Mouse (Mus musculus): ENCODE data around the gene Pkd1. TPM values are rescaled to one million over a fixed set of nuclear protein-coding genes. Genes with fewer than 3 reads are reported as not detected.

The Pkd1 gene
- 70.0 and 75.7 TPM in 2 replicates for polyA plus RNA-seq (2012; rRNA removed)

GRCm38 (mm10) chr17:24549618-24550415, at the start of gene Pkd1:
Pkd1 (plus strand) TSS chr17:24549834.
- DNase-seq (ENCODE audit: low read depth) = peak; percentile 93

- DNase-seq (ENCODE audit: low read depth) = no peak
Observed at GRCm38 (mm10) chr17:24502208-24502607, 47.4 kb upstream of the Pkd1 start.

- DNase-seq (ENCODE audit: low read depth) = no peak
Observed at GRCm38 (mm10) chr17:24504085-24504484, 45.5 kb upstream of the Pkd1 start.

- DNase-seq (ENCODE audit: low read depth) = no peak
Observed at GRCm38 (mm10) chr17:24505286-24505955, 44.2 kb upstream of the Pkd1 start.

DNA sequence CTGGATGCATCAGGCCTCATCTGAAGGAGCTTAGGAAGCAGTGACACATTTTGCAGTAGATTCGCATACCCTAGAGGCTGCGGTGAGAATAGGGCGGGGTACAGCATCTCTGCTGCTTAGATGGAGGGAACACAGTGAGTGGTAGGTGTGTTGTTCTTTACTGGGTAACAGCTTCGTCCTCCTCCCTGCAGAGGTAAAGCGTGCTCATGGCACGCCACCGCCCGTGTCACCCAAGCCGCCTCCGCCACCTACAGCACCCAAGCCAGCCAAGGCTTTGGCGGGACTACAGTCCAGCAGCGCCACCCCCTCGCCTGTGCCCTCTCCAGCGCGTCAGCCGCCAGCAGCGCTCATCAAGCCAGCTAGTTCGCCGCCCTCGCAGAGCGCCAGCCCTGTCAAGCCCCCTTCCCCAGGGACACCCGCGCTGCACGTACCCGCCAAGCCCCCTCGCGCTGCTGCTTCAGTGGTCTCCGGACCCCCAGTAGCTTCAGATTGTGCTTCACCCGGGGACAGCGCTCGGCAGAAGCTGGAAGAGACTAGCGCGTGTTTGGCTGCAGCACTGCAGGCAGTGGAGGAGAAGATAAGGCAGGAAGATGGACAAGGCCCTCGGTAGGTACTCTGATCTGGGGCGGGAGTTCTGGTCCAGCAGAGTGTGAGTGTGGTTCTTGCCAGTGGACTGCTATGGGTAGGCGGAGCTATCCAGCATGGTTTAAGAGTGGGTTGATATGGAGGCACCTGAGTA, 43.1 kb upstream of the Pkd1 start:
- no peak for DNase-seq (ENCODE audit: low read depth)

DNA sequence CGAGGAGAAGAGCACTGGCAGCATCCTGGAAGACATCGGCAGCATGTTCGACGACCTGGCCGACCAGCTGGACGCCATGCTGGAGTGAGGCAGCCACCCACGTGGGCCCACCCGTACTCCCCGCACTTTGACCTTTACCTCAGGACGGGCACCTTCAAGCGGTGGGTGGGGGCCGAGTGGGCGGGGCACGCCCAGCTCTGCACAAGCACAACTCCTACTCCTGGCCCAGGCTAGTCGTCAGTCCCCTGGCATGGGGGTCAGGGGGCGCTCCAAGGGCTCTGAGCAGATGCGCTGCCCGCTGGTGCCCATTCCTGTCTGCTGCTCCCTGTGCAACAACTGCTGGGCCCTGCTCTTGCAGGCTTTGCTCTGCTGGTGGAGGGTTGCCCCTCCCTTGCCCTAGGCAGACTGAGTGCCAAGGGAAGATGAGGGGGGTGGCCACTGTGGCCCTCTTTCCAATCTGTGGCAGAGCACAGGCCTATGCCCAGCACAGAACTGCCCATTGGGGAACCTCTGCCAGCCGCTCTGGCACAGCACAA, 42.4 kb upstream of the Pkd1 start:
- no peak for DNase-seq (ENCODE audit: low read depth)

DNA sequence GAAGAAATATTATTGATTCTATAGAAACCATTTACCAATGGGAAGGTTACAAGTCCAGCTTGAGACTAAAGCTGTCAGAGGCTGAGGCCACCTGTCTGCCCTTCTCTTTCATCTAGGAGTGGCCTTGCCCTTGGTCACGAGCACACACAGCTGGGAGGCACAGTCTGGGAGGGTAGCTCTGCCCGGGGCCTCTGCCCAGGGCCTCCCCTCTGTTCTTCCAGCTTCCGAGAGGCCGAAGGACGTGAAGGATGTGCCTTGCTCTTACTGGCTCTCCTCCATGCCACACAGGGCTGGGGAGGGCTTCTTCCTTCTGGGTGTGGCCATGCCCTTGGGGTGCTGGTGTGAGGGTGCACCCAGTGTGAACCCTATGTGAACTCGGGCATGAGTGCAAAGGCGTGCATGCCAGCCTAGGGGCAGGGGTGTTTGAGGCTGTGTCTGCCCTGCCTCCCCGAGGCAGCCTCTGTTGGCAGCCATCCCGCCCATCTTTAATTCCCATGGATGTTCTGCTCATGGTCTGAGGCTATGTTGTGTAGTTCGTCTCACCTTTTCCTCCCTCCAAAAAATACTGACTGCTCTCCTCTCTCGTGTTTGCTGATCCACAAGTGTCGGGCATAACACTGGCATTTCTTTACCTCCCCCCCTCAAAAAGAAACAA, 41.7 kb upstream of the Pkd1 start:
- DNase-seq (ENCODE audit: low read depth) = no peak

DNA sequence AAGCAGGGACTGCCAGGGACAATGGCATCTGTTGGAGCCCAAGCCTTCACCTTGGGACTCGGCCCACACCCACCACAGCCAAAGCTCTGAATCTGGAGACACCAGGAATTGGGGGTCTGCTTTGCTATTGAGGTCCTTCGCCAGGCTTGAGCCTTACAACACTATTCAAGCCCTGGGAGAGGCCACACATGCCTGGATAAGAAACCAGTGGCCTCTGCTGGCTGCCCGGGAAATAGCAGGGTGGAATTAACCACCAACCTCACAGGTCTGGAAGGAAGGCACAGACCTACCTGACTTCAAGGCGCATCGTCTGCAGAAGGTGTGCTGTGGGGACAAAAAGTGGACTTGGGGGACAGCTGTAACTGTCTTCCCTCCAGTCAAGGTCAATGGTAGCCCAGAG, 36.0 kb upstream of the Pkd1 start:
- no peak for DNase-seq (ENCODE audit: low read depth)

DNA sequence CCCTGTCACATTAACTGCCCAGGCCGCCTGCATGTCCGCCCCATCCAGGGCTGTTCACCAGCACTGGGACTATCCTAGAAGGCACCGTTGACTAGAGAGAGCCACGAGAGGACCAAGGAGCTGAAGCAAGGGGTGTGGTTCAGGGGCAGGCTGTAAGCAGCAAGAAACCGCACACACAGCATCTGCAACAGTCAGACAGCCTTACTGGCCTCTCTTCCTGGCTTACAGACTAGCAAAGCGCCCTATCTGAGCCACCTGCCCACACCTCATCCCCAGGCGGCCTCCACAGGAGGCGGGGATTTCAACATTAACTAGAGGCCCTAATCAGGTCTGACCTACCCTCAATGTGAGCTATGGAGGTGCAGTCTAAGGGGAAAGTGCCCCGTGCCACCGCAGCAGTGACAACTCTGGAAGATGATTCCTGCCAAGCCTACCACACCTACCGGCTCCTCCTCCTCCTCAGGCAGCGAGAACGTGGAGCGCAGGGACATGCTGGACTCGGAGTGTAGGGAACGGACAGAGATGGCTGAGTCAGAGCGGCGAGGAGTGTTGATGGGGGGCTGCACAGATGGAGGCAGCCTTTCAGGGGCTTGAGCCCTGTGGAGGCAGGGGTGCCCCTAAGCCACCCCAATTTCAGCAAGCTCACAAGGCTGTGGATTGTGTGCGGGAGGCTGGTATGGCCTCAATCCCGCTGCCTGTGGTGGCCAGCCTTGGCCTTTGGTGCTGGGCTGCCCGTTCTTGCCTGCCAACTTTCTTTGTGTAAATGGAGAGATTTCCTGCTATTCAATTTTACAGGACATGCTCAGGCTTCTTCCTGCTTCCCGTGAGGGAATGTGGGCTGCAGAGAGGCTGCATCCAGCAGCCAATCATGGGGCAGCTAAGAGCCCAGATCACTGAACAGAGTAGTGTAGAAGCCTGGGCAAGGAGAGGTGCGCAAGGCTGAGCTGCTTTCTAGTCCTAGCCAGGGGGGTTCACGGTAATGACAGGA, 35.1 kb upstream of the Pkd1 start:
- no peak for DNase-seq (ENCODE audit: low read depth)

- no peak for DNase-seq (ENCODE audit: low read depth)
Observed at GRCm38 (mm10) chr17:24520450-24520849, 29.2 kb upstream of the Pkd1 start.

DNA sequence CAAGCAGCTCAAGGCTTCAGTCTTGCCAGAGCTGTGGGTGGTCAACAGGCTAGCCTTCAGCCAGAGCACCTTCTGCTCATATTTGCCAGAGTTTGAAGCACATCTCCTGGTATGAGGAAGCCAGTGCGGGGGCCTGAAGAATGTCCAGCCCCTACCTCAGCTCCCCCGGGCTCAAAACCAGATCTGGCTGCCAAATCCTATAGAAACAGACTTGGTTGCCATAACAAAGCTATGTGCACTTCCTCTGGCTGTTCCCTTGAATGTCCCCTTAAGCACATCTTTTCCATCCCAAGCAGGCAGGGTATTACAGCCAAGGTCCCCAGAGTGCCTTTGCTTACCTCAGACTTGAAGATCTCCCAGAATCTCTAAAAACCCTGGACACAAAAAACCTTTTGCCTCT, 24.9 kb upstream of the Pkd1 start:
- no peak for DNase-seq (ENCODE audit: low read depth)

DNA sequence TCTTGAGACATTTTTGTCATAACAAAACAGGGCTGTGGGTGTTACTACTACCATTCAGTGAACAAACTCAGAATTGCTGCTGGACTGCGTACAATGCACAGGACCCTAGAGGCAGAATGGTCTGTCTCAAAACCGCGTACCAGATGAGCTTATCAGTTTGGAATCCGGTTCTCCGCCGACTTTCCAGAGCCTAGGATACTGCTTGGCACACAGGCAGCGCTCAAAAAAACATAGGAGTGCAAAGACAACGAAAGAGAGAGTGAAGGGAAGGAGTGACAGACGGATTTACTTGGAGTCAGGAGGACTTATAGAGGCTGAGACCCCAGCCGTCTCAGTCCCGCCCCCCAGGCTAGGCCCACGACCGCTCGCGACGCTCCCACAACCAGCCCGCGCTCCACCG, 22.3 kb upstream of the Pkd1 start:
- no peak for DNase-seq (ENCODE audit: low read depth)

DNA sequence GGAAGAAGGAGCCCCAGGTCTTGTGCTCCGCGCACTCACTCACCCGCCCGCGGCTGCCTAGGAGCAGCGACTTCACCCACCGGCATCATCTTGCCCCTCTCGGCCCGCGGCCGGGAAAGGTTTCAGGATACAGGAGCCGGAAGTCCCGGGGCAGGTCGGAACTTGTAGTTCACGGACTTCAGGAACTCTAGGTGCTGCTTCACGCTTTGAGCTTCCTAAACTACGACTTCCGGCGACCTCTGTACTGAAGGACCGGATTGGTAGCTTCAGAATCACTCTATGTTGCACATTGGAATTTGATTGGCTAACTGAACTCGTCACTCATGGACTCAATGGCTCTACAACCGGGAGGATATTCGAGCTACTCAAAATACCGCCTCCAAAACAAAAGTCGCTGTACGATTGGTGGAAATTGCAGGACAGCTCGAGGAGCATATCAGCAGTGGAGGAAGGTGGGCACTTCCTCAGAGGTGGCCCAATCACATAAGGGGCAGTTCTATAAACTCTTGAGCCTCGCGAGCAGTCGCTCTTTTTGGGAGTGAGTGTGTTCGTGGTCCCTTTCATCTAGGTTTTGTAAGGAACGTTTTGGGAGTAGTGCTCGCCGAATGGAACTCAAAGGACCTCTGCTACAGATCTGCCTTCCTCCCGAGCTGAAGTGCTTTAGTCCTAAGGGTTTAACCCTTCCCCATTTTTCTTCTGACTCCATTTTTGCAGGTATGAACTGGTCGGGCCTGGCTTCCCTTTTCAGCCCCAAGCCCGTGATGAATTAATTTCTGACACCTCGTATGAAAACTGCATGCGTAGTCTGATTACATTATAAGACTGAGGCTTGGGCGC, 21.7 kb upstream of the Pkd1 start, which contains the start of gene Traf7:
Gene Traf7 (minus strand): TSS at position 216 of the 837 bp plus-strand sequence.
- DNase-seq (ENCODE audit: low read depth) = peak; percentile 100

- DNase-seq (ENCODE audit: low read depth) = no peak
Observed at GRCm38 (mm10) chr17:24528560-24528918, 21.1 kb upstream of the Pkd1 start.

- DNase-seq (ENCODE audit: low read depth) = no peak
Observed at GRCm38 (mm10) chr17:24529007-24529451, 20.6 kb upstream of the Pkd1 start.

DNA sequence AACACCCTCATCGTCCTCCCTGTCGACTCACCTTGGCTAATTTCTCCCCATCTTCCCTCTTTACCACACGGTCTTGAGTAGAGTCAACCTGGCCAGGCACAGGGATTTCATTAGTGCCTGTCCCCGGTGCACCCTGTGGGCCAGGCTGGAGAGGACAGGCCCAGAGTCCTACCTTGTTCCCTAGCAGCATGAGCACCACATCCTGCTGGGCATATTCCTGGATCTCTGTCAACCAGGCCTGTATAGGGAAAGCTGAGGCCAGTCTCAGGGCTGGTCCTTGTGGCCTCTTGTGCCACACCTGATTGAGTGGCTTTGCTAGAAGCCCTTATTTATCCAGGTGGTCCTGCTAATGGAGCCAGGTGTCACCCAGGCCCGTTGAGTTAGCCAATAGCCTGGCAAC, 19.8 kb upstream of the Pkd1 start:
- no peak for DNase-seq (ENCODE audit: low read depth)

- no peak for DNase-seq (ENCODE audit: low read depth)
Observed at GRCm38 (mm10) chr17:24530361-24531050, 19.1 kb upstream of the Pkd1 start.

- DNase-seq (ENCODE audit: low read depth) = no peak
Observed at GRCm38 (mm10) chr17:24531064-24531463, 18.6 kb upstream of the Pkd1 start.

GRCm38 (mm10) chr17:24532045-24532444, 17.6 kb upstream of the Pkd1 start:
- DNase-seq (ENCODE audit: low read depth) = no peak
